Mouse (Mus musculus): ENCODE measurements at regions not wholly inside any gene's neighbourhood (a gene's known extent, or its start where the extent isn't known, plus 50 kb on each side); places are given as distances from the start of the nearest gene placed in this dataset.
A peak's percentile ranks its signal among the peaks of the same experiment; 100 is the strongest.

GRCm38 (mm10) chr9:90683319-90683718 lies 412.7 kb upstream of the Tbc1d2b start:
- DNase-seq (ENCODE audit: low spot score in 2 of 2), result no peak
- intact Hi-C loops (cut with DNase I), result no loop called here

GRCm38 (mm10) chr9:90690066-90690465 lies 419.5 kb upstream of the Tbc1d2b start:
- intact Hi-C loops (cut with DNase I), result loop anchor here (10.0 kb wide), 3 partner anchors 435 to 705 kb away; partner anchors contain the start of genes Zic1 and Zic4
- DNase-seq (ENCODE audit: low spot score in 2 of 2), result no peak

GRCm38 (mm10) chr9:90691137-90691536 lies 420.5 kb upstream of the Tbc1d2b start:
- DNase-seq (ENCODE audit: low spot score in 2 of 2), result no peak
- intact Hi-C loops (cut with DNase I), result loop anchor here (10.0 kb wide), 3 partner anchors 434 to 704 kb away; partner anchors contain the start of genes Zic1 and Zic4

DNA sequence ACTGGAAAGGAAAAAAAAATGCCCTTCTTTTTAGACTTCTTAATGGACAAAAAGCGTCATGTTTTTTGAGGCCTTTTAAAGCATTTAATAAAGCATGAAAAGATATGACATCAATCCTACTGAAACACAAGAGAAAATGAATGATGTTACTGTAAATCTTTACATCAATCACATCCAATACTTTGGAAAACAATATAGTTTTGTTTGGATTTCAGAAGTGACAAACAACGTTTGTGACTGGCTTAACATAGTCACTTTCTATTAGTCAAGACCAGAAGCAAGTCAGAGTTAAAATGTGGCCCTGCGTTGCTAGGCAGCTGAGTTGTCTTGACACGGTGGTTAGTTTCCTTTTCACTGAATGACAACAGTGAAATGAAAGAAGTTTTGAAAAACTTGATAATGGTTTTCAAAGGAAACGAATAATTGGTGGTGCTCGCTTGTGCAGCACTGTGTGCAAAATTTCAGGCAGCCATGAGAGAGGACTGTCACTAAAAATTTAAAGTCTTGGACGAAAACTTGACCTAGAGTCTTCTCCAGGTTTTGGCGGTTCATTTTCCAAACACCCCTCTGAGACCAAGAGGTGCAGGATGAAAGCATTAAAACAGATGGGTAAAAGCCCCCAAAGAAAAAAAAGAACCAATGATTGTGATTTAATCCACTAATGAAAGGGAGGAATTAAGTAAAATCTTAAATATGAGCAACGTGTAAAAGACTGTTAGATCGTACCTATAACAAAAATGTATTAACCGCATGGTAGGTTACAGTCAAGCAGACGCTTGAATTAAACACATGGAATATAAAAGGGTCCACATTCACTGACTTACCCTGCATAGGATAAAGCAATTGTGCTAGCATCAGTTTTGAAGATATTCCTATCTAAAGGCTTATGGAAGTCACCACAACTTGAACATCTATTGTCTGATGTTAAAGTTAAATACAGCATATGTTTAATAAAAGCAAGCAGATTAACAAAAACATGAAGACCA lies 421.4 kb upstream of the Tbc1d2b start:
- no peak for DNase-seq (ENCODE audit: low spot score in 2 of 2)
- intact Hi-C loops (cut with DNase I), result loop anchor here (10.0 kb wide), 3 partner anchors 433 to 703 kb away; partner anchors contain the start of genes Zic1 and Zic4

- intact Hi-C loops (cut with DNase I), result loop anchor here (10.0 kb wide), 3 partner anchors 432 to 702 kb away; partner anchors contain the start of genes Zic1 and Zic4
- no peak for DNase-seq (ENCODE audit: low spot score in 2 of 2)
These were observed 422.5 kb upstream of the Tbc1d2b start for GRCm38 (mm10) chr9:90693031-90693671.

GRCm38 (mm10) chr9:90694051-90694645 lies 423.5 kb upstream of the Tbc1d2b start:
- DNase-seq (ENCODE audit: low spot score in 2 of 2), result no peak
- intact Hi-C loops (cut with DNase I), result loop anchor here (10.0 kb wide), 3 partner anchors 431 to 701 kb away; partner anchors contain the start of genes Zic1 and Zic4

- intact Hi-C loops (cut with DNase I), result loop anchor here (5.0 to 10.0 kb wide), 5 partner anchors 429 to 1512 kb away; partner anchors contain the start of genes Zic1 and Zic4
- no peak for DNase-seq (ENCODE audit: low spot score in 2 of 2)
These were observed 425.1 kb upstream of the Tbc1d2b start for GRCm38 (mm10) chr9:90695693-90696092.

DNA sequence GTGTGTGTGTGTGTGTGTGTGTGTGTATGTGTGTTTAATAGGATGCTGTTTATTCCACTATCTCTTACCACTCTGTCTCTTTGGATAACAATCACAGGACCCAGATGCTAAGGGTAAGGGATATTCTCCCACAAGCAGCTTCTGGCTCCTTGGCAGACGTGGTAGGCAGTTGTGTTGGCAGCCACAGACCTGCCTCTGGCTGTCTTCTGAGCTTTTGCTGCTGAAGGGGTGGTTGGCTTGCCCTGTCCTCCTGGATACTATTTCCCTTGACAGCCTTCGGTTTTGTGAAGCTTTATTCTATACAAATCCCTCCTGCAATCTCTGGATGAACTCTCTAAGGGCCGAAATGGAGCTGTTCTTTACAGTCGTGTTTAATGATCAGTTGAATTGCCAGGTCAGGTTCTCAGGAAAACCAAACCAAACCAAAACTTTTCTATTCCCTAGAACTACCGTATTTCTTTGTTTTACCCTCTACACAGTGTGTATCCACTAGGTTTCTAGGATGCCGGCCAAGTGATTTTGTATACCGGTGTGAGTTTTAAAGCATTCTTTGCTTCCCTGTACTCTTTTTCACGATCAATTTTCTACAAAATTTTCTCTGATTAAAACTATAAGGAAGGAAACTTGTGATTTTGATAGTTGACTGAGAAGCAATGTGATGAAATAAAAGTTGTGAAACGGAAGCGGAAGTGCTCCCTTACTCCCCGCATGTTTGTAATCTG lies 426.8 kb upstream of the Tbc1d2b start:
- DNase-seq (ENCODE audit: low spot score in 2 of 2), result no peak
- intact Hi-C loops (cut with DNase I), result loop anchor here (5.0 to 10.0 kb wide), 5 partner anchors 427 to 1510 kb away; partner anchors contain the start of genes Zic1 and Zic4

DNA sequence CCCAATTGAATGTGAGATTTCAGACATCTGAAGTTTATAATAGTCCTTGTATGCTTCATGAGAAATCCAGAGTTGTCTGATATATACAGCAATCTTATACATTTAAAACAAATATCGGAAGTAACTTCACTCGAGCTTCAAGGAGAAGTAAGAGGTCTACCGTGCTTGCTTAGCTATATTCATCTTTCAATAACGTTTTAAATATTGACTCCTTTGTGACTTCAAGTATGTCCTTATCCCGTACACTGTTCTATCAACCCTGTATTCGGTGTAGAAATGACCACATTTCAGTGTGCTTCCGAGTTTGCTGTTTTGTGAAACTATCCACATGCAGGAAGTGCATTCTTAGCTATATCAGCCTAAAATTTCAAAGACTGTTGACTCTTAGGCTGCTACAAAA lies 427.8 kb upstream of the Tbc1d2b start:
- intact Hi-C loops (cut with DNase I), result loop anchor here (5.0 to 10.0 kb wide), 5 partner anchors 426 to 1509 kb away; partner anchors contain the start of genes Zic1 and Zic4
- no peak for DNase-seq (ENCODE audit: low spot score in 2 of 2)

DNA sequence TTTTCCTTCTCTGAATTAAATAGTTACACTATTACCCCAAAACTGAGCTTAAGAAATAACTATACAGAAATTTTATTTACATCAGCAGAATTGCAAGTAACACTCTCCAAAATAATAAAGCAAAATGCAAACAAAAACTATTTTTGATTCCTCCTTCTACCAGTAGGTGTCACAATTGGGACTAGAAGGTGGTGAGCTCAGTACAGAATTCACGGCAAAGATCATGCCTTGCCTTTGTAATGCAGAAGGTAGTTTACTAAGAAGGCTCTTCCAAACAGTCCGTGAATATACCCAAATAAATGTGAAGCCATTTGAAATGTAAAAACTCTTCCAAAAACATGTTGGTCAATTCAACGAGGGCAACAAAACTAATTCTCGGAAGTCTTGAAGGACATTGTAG lies 428.5 kb upstream of the Tbc1d2b start:
- intact Hi-C loops (cut with DNase I), result loop anchor here (5.0 to 10.0 kb wide), 5 partner anchors 426 to 1508 kb away; partner anchors contain the start of genes Zic1 and Zic4
- peak; percentile 17 to 45 for DNase-seq (ENCODE audit: low spot score in 2 of 2)

- peak in 1 of 2 experiments; percentile 54 for DNase-seq (ENCODE audit: low spot score in 2 of 2)
- intact Hi-C loops (cut with DNase I), result loop anchor here (2.0 to 10.0 kb wide), 3 partner anchors 954 to 1347 kb away; no protein-coding TSS in a partner anchor
These were observed 429.9 kb upstream of the Tbc1d2b start for GRCm38 (mm10) chr9:90700236-90701179.

GRCm38 (mm10) chr9:90701180-90701765 lies 430.7 kb upstream of the Tbc1d2b start:
- no peak for DNase-seq (ENCODE audit: low spot score in 2 of 2)
- intact Hi-C loops (cut with DNase I), result loop anchor here (2.0 to 10.0 kb wide), 3 partner anchors 954 to 1346 kb away; no protein-coding TSS in a partner anchor

DNA sequence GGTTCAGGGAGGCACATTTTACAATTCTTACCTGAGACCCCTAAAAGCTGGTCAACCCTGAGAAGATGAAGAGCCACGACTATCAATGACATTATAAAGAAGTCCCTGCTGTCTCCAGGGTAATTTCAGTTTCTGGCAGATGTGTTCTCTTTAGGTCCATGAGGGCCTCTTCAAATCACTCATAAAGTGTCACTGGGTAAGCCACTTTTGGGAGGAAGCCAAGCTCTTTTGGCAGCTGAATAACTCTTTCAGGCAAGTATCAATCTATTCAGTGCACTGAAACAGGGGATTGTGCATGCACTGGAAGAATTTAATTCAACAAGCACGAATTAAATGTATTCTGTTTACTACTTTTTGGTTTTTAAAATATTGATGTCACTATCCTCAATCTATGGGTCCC lies 443.1 kb upstream of the Tbc1d2b start:
- intact Hi-C loops (cut with DNase I), result no loop called here
- DNase-seq (ENCODE audit: low spot score in 2 of 2), result no peak

DNA sequence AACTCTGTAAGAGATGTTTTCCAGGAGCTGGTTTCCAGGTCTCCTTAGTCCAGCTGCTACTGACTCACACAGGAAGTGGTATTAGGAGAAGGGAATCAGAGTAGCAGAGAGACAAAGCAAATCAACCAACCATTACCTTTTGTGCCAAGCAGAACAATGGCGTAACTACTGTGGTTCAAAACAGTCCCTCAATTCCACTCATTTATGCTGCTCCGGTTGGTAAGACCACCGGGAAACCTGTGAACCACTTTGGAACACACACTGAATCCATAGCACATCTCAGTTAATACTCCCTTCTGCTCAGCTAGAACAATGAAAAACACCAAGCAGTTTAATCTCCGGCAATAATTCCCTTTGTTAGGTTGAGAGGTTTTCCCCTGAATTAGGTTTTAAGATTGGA lies 460.8 kb upstream of the Tbc1d2b start:
- intact Hi-C loops (cut with DNase I), result no loop called here
- DNase-seq (ENCODE audit: low spot score in 2 of 2), result no peak

GRCm38 (mm10) chr9:90757175-90757574 lies 486.6 kb upstream of the Tbc1d2b start:
- DNase-seq (ENCODE audit: low spot score in 2 of 2), result no peak
- intact Hi-C loops (cut with DNase I), result no loop called here

- intact Hi-C loops (cut with DNase I), result no loop called here
- DNase-seq (ENCODE audit: low spot score in 2 of 2), result no peak
These were observed 503.7 kb upstream of the Tbc1d2b start for GRCm38 (mm10) chr9:90774296-90774695.

DNA sequence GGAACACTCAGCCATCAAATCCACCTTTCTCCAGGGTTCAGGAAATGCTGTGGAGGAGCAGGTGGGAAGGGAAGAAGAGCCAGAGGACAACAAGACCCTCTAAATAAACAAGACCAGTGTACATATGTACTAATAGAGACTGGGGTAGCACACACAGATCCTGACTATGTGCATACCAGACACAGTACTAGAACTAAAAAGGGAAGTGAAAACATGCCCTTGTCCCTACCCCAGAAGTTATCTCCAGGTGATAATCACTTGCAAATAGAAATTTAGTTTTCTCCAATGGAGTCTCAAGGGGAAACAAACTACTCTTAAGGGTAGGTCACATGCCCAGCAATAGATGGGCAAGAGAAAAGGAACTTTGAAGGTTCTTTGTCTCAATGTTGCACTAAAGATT lies 518.9 kb upstream of the Tbc1d2b start:
- intact Hi-C loops (cut with DNase I), result no loop called here
- no peak for DNase-seq (ENCODE audit: low spot score in 2 of 2)
